ENCODE assay signal across 15 mouse cellular contexts in genomic region chr6:18569221-18569620, GRCm38 (mm10).
"Had no signal": no experiment of that assay in that cellular context is flagged by ENCODE, and none has a peak within 500 bp of the region (broad histone marks: within the 10 kb centered on the region; RNA-seq: fewer than 3 reads in every experiment).

No protein-coding gene starts in this region.

- DNase-seq: heart, postnatal 10 days; heart, postnatal 14 days; heart, postnatal 36 days; heart, postnatal 4 days; kidney, adult 11 months; kidney, adult 18-20 months; kidney, adult 2 months; kidney, adult 8-10 months; kidney, adult 9 months; kidney, postnatal 14 days; kidney, postnatal 25 days; kidney, postnatal 36 days; kidney, postnatal 4 days; layer of hippocampus, adult 9-11 months; layer of hippocampus, postnatal 36 days had no signal
